Mouse (Mus musculus): ENCODE data around the gene Ctnna3. TPM values are rescaled to one million over a fixed set of nuclear protein-coding genes. Genes with fewer than 3 reads are reported as not detected.

Gene Ctnna3
- polyA plus RNA-seq, 1 experiment from 2014 or later: 0.92 TPM

- Histone ChIP-seq H3K36me3 (no peaks in the 10 kb centered on the region), H3K4me2 (replicated peaks) (no peak overlapping the region), H3K27ac (replicated peaks) (no peak overlapping the region), H3K4me1 (no peaks in the 10 kb centered on the region), H3K4me3 (replicated peaks) (no peak overlapping the region), H3K9ac (no peak overlapping the region), H3K27me3 (no peaks in the 10 kb centered on the region), H3K9me3 (replicated peaks) (no peaks in the 10 kb centered on the region)
- ATAC-seq (ENCODE audit: insufficient number of reproducible peaks, low FRiP score, low TSS enrichment, low read depth): no peak; the same call in 1 of the 2 replicates
- 68% methylated on average over 6 of the region's 6 CpGs for WGBS
Measured at GRCm38 (mm10) chr10:64023340-64023739, 593.4 kb downstream of the Ctnna3 start.

- no peak for ATAC-seq (ENCODE audit: insufficient number of reproducible peaks, low FRiP score, low TSS enrichment, low read depth)
- Histone ChIP-seq H3K4me3 (replicated peaks) (no peak overlapping the region), H3K27me3 (no peaks in the 10 kb centered on the region), H3K27ac (replicated peaks) (no peak overlapping the region), H3K4me2 (replicated peaks) (no peak overlapping the region), H3K4me1 (no peaks in the 10 kb centered on the region), H3K9me3 (replicated peaks) (no peaks in the 10 kb centered on the region), H3K36me3 (no peaks in the 10 kb centered on the region), H3K9ac (no peak overlapping the region)
Measured at GRCm38 (mm10) chr10:64030901-64031300, 601.0 kb downstream of the Ctnna3 start.

- no peak overlapping the region for H3K4me2 ChIP-seq (replicated peaks)
- H3K9me3 ChIP-seq (replicated peaks): no peaks in the 10 kb centered on the region
- ATAC-seq (ENCODE audit: insufficient number of reproducible peaks, low FRiP score, low TSS enrichment, low read depth): no peak
- peak overlapping the region; percentile 35; the same call in 1 of the 2 replicates for H3K27ac ChIP-seq (replicated peaks)
- peaks cover 9% of the 10 kb centered on the region; the same call in 1 of the 2 replicates for H3K4me1 ChIP-seq
- H3K4me3 ChIP-seq (replicated peaks): no peak overlapping the region
- WGBS: 49% methylated on average over 17 of the region's 17 CpGs
- no peak overlapping the region for H3K9ac ChIP-seq
- H3K27me3 ChIP-seq: no peaks in the 10 kb centered on the region
- H3K36me3 ChIP-seq: no peaks in the 10 kb centered on the region
Measured at GRCm38 (mm10) chr10:64039760-64040535, 610.0 kb downstream of the Ctnna3 start.

GRCm38 (mm10) chr10:64041218-64041617 is 611.3 kb downstream of the Ctnna3 start:
- no peak overlapping the region for H3K4me3 ChIP-seq (replicated peaks)
- no peaks in the 10 kb centered on the region for H3K27me3 ChIP-seq
- H3K4me2 ChIP-seq (replicated peaks): no peak overlapping the region
- H3K9ac ChIP-seq: no peak overlapping the region
- ATAC-seq (ENCODE audit: insufficient number of reproducible peaks, low FRiP score, low TSS enrichment, low read depth): no peak
- no peaks in the 10 kb centered on the region for H3K9me3 ChIP-seq (replicated peaks)
- 59% methylated on average over 7 of the region's 7 CpGs for WGBS
- peaks cover 9% of the 10 kb centered on the region; the same call in 1 of the 2 replicates for H3K4me1 ChIP-seq
- no peak overlapping the region for H3K27ac ChIP-seq (replicated peaks)
- no peaks in the 10 kb centered on the region for H3K36me3 ChIP-seq

GRCm38 (mm10) chr10:64041892-64042291 is 612.0 kb downstream of the Ctnna3 start:
- Histone ChIP-seq H3K9ac (no peak overlapping the region), H3K27ac (replicated peaks) (no peak overlapping the region), H3K9me3 (replicated peaks) (no peaks in the 10 kb centered on the region), H3K4me2 (replicated peaks) (no peak overlapping the region), H3K36me3 (no peaks in the 10 kb centered on the region), H3K4me1 (peaks cover 9% of the 10 kb centered on the region; the same call in 1 of the 2 replicates), H3K4me3 (replicated peaks) (no peak overlapping the region), H3K27me3 (no peaks in the 10 kb centered on the region)
- ATAC-seq (ENCODE audit: insufficient number of reproducible peaks, low FRiP score, low TSS enrichment, low read depth): no peak
- 84% methylated on average over 11 of the region's 11 CpGs for WGBS

GRCm38 (mm10) chr10:64049151-64049550 is 619.3 kb downstream of the Ctnna3 start:
- WGBS: 70% methylated on average over 6 of the region's 6 CpGs
- no peaks in the 10 kb centered on the region for H3K27me3 ChIP-seq
- no peak overlapping the region for H3K9ac ChIP-seq
- H3K4me2 ChIP-seq (replicated peaks): no peak overlapping the region
- H3K9me3 ChIP-seq (replicated peaks): no peaks in the 10 kb centered on the region
- H3K4me3 ChIP-seq (replicated peaks): no peak overlapping the region
- no peaks in the 10 kb centered on the region for H3K4me1 ChIP-seq
- H3K36me3 ChIP-seq: no peaks in the 10 kb centered on the region
- H3K27ac ChIP-seq (replicated peaks): no peak overlapping the region
- ATAC-seq (ENCODE audit: insufficient number of reproducible peaks, low FRiP score, low TSS enrichment, low read depth): no peak

GRCm38 (mm10) chr10:64049946-64050345 is 620.0 kb downstream of the Ctnna3 start:
- Histone ChIP-seq H3K9ac (no peak overlapping the region), H3K27me3 (no peaks in the 10 kb centered on the region), H3K36me3 (no peaks in the 10 kb centered on the region), H3K9me3 (replicated peaks) (no peaks in the 10 kb centered on the region), H3K27ac (replicated peaks) (no peak overlapping the region), H3K4me1 (no peaks in the 10 kb centered on the region), H3K4me2 (replicated peaks) (no peak overlapping the region), H3K4me3 (replicated peaks) (no peak overlapping the region)
- WGBS: 85% methylated on average over 6 of the region's 6 CpGs
- ATAC-seq (ENCODE audit: insufficient number of reproducible peaks, low FRiP score, low TSS enrichment, low read depth): no peak

- Histone ChIP-seq H3K27me3 (no peaks in the 10 kb centered on the region), H3K9me3 (replicated peaks) (no peaks in the 10 kb centered on the region), H3K4me3 (replicated peaks) (no peak overlapping the region), H3K36me3 (no peaks in the 10 kb centered on the region), H3K4me2 (replicated peaks) (no peak overlapping the region), H3K9ac (no peak overlapping the region), H3K27ac (replicated peaks) (no peak overlapping the region), H3K4me1 (no peaks in the 10 kb centered on the region)
- 77% methylated on average over 9 of the region's 9 CpGs for WGBS
- ATAC-seq (ENCODE audit: insufficient number of reproducible peaks, low FRiP score, low TSS enrichment, low read depth): no peak
Measured at GRCm38 (mm10) chr10:64063704-64064103, 633.8 kb downstream of the Ctnna3 start.

- no peak overlapping the region for H3K4me2 ChIP-seq (replicated peaks)
Measured at GRCm38 (mm10) chr10:64075944-64076343, 646.0 kb downstream of the Ctnna3 start.

GRCm38 (mm10) chr10:64076410-64077052 is 646.6 kb downstream of the Ctnna3 start:
- no peaks in the 10 kb centered on the region; the same call in 1 of the 2 replicates for H3K27me3 ChIP-seq
- no peaks in the 10 kb centered on the region for H3K9me3 ChIP-seq (replicated peaks)
- no peak for ATAC-seq (ENCODE audit: insufficient number of reproducible peaks, low FRiP score, low TSS enrichment, low read depth)
- H3K4me2 ChIP-seq (replicated peaks): no peak overlapping the region
- H3K36me3 ChIP-seq: no peaks in the 10 kb centered on the region
- 36% methylated on average over 10 of the region's 10 CpGs for WGBS
- no peak overlapping the region for H3K9ac ChIP-seq
- 0 out of 2 replicates have a peak, but pooled peaks cover 12% of the 10 kb centered on the region for H3K4me1 ChIP-seq
- H3K4me3 ChIP-seq (replicated peaks): no peak overlapping the region
- H3K27ac ChIP-seq (replicated peaks): peak overlapping the region; percentile 3; the same call in 1 of the 2 replicates

More at GRCm38 (mm10) chr10:64075944-64076343, 646.0 kb downstream of the Ctnna3 start:
- Histone ChIP-seq H3K27ac (replicated peaks) (peak overlapping the region; percentile 3; the same call in 1 of the 2 replicates), H3K9ac (no peak overlapping the region), H3K4me3 (replicated peaks) (no peak overlapping the region), H3K27me3 (no peaks in the 10 kb centered on the region; the same call in 1 of the 2 replicates), H3K36me3 (no peaks in the 10 kb centered on the region), H3K9me3 (replicated peaks) (no peaks in the 10 kb centered on the region), H3K4me1 (0 out of 2 replicates have a peak, but pooled peaks cover 12% of the 10 kb centered on the region)
- no peak; the same call in 1 of the 2 replicates for ATAC-seq (ENCODE audit: insufficient number of reproducible peaks, low FRiP score, low TSS enrichment, low read depth)
- 33% methylated on average over 5 of the region's 5 CpGs for WGBS

GRCm38 (mm10) chr10:64082345-64082744 is 652.4 kb downstream of the Ctnna3 start:
- Histone ChIP-seq H3K9me3 (replicated peaks) (no peaks in the 10 kb centered on the region), H3K27me3 (no peaks in the 10 kb centered on the region; the same call in 1 of the 2 replicates), H3K9ac (no peak overlapping the region), H3K27ac (replicated peaks) (no peak overlapping the region), H3K4me2 (replicated peaks) (no peak overlapping the region), H3K4me1 (no peaks in the 10 kb centered on the region; the same call in 1 of the 2 replicates), H3K36me3 (no peaks in the 10 kb centered on the region), H3K4me3 (replicated peaks) (no peak overlapping the region)
- 77% methylated on average over 3 of the region's 3 CpGs for WGBS
- ATAC-seq (ENCODE audit: insufficient number of reproducible peaks, low FRiP score, low TSS enrichment, low read depth): no peak

Measured in embryonic facial prominence, embryonic 15.5 days (tissue).